Mouse (Mus musculus): Measurements from ENCODE around the gene Tnnt1. TPM values are rescaled to one million over a fixed set of nuclear protein-coding genes. Genes with fewer than 3 reads are reported as not detected.

The Tnnt1 gene
- polyA plus RNA-seq, 1 experiment = 6.7 TPM

GRCm38 (mm10) chr7:4499034-4499433, 17.1 kb downstream of the Tnnt1 start:
- DNase-seq = no peak
- no peak overlapping the region for H3K4me3 ChIP-seq (replicated peaks; ENCODE audit: insufficient read depth, low read depth, low read length)
- 75% methylated on average over 4 of the region's 4 CpGs for WGBS
- H3K27ac ChIP-seq (ENCODE audit: insufficient read depth, low read length) = no peak overlapping the region
- TF ChIP-seq POLR2A (IDR thresholded peaks at IDR 0.05; ENCODE audit: borderline replicate concordance, insufficient read depth, low read length) (no peak), CTCF (IDR thresholded peaks at IDR 0.05; ENCODE audit: borderline replicate concordance, insufficient read depth, low read depth, low read length) (no peak)
- H3K4me1 ChIP-seq (ENCODE audit: control insufficient read depth, insufficient read depth, low read length) = peaks cover 14% of the 10 kb centered on the region
- no peaks in the 10 kb centered on the region for H3K27me3 ChIP-seq (ENCODE audit: control insufficient read depth, insufficient read depth, low read length)

- TF ChIP-seq POLR2A (IDR thresholded peaks at IDR 0.05; ENCODE audit: borderline replicate concordance, insufficient read depth, low read length) = no peak
These were observed 17.9 kb downstream of the Tnnt1 start for GRCm38 (mm10) chr7:4498251-4498650.

GRCm38 (mm10) chr7:4497271-4497903, 18.8 kb downstream of the Tnnt1 start:
- no peak for DNase-seq
- peaks cover 23% of the 10 kb centered on the region for H3K4me1 ChIP-seq (ENCODE audit: control insufficient read depth, insufficient read depth, low read length)
- H3K27me3 ChIP-seq (ENCODE audit: control insufficient read depth, insufficient read depth, low read length) = no peaks in the 10 kb centered on the region
- TF ChIP-seq CTCF (IDR thresholded peaks at IDR 0.05; ENCODE audit: borderline replicate concordance, insufficient read depth, low read depth, low read length) = no peak
- H3K4me3 ChIP-seq (replicated peaks; ENCODE audit: insufficient read depth, low read depth, low read length) = no peak overlapping the region
- H3K27ac ChIP-seq (ENCODE audit: insufficient read depth, low read length) = no peak overlapping the region
- 76% methylated on average over 9 of the region's 9 CpGs for whole genome bisulfite sequencing

More at GRCm38 (mm10) chr7:4498251-4498650, 17.9 kb downstream of the Tnnt1 start:
- no peak overlapping the region for H3K27ac ChIP-seq (ENCODE audit: insufficient read depth, low read length)
- H3K27me3 ChIP-seq (ENCODE audit: control insufficient read depth, insufficient read depth, low read length) = no peaks in the 10 kb centered on the region
- no peak for DNase-seq
- H3K4me3 ChIP-seq (replicated peaks; ENCODE audit: insufficient read depth, low read depth, low read length) = no peak overlapping the region
- H3K4me1 ChIP-seq (ENCODE audit: control insufficient read depth, insufficient read depth, low read length) = peaks cover 15% of the 10 kb centered on the region
- WGBS = 2% methylated on average over 9 of the region's 9 CpGs

GRCm38 (mm10) chr7:4496468-4496867, 19.7 kb downstream of the Tnnt1 start:
- WGBS = 97% methylated on average over 3 of the region's 3 CpGs
- H3K4me1 ChIP-seq (ENCODE audit: control insufficient read depth, insufficient read depth, low read length) = peaks cover 25% of the 10 kb centered on the region
- H3K27ac ChIP-seq (ENCODE audit: insufficient read depth, low read length) = no peak overlapping the region
- DNase-seq = no peak
- H3K27me3 ChIP-seq (ENCODE audit: control insufficient read depth, insufficient read depth, low read length) = no peaks in the 10 kb centered on the region
- no peak overlapping the region for H3K4me3 ChIP-seq (replicated peaks; ENCODE audit: insufficient read depth, low read depth, low read length)
- TF ChIP-seq POLR2A (IDR thresholded peaks at IDR 0.05; ENCODE audit: borderline replicate concordance, insufficient read depth, low read length) = no peak
- no peak for TF ChIP-seq CTCF (IDR thresholded peaks at IDR 0.05; ENCODE audit: borderline replicate concordance, insufficient read depth, low read depth, low read length)

GRCm38 (mm10) chr7:4493991-4494390, 22.2 kb downstream of the Tnnt1 start:
- H3K27ac ChIP-seq (ENCODE audit: insufficient read depth, low read length) = no peak overlapping the region
- H3K4me1 ChIP-seq (ENCODE audit: control insufficient read depth, insufficient read depth, low read length) = peaks cover 17% of the 10 kb centered on the region
- DNase-seq = no peak
- TF ChIP-seq CTCF (IDR thresholded peaks at IDR 0.05; ENCODE audit: borderline replicate concordance, insufficient read depth, low read depth, low read length) = no peak
- 68% methylated on average over 1 of the region's 1 CpGs for whole genome bisulfite sequencing
- H3K4me3 ChIP-seq (replicated peaks; ENCODE audit: insufficient read depth, low read depth, low read length) = no peak overlapping the region
- H3K27me3 ChIP-seq (ENCODE audit: control insufficient read depth, insufficient read depth, low read length) = no peaks in the 10 kb centered on the region

- Histone ChIP-seq H3K4me1 (ENCODE audit: control insufficient read depth, insufficient read depth, low read length) (peaks cover 15% of the 10 kb centered on the region), H3K27me3 (ENCODE audit: control insufficient read depth, insufficient read depth, low read length) (no peaks in the 10 kb centered on the region), H3K27ac (ENCODE audit: insufficient read depth, low read length) (no peak overlapping the region), H3K4me3 (replicated peaks; ENCODE audit: insufficient read depth, low read depth, low read length) (no peak overlapping the region)
- no peak for DNase-seq
- no peak for TF ChIP-seq POLR2A (IDR thresholded peaks at IDR 0.05; ENCODE audit: borderline replicate concordance, insufficient read depth, low read length)
- TF ChIP-seq CTCF (IDR thresholded peaks at IDR 0.05; ENCODE audit: borderline replicate concordance, insufficient read depth, low read depth, low read length) = no peak
- 49% methylated on average over 13 of the region's 13 CpGs for WGBS
These were observed 23.6 kb downstream of the Tnnt1 start for GRCm38 (mm10) chr7:4492284-4493224.

GRCm38 (mm10) chr7:4491308-4491707, 24.9 kb downstream of the Tnnt1 start:
- no peak for TF ChIP-seq POLR2A (IDR thresholded peaks at IDR 0.05; ENCODE audit: borderline replicate concordance, insufficient read depth, low read length)
- TF ChIP-seq CTCF (IDR thresholded peaks at IDR 0.05; ENCODE audit: borderline replicate concordance, insufficient read depth, low read depth, low read length) = no peak
- Histone ChIP-seq H3K4me3 (replicated peaks; ENCODE audit: insufficient read depth, low read depth, low read length) (no peak overlapping the region), H3K27ac (ENCODE audit: insufficient read depth, low read length) (no peak overlapping the region), H3K27me3 (ENCODE audit: control insufficient read depth, insufficient read depth, low read length) (no peaks in the 10 kb centered on the region), H3K4me1 (ENCODE audit: control insufficient read depth, insufficient read depth, low read length) (peaks cover 15% of the 10 kb centered on the region)
- WGBS = 71% methylated on average over 6 of the region's 6 CpGs
- DNase-seq = no peak

GRCm38 (mm10) chr7:4482281-4482680, 33.9 kb downstream of the Tnnt1 start:
- no peak overlapping the region for H3K27ac ChIP-seq (ENCODE audit: insufficient read depth, low read length)
- DNase-seq = no peak
- WGBS = 84% methylated on average over 12 of the region's 12 CpGs
- H3K27me3 ChIP-seq (ENCODE audit: control insufficient read depth, insufficient read depth, low read length) = no peaks in the 10 kb centered on the region
- H3K4me3 ChIP-seq (replicated peaks; ENCODE audit: insufficient read depth, low read depth, low read length) = no peak overlapping the region
- no peak for TF ChIP-seq POLR2A (IDR thresholded peaks at IDR 0.05; ENCODE audit: borderline replicate concordance, insufficient read depth, low read length)
- no peak for TF ChIP-seq CTCF (IDR thresholded peaks at IDR 0.05; ENCODE audit: borderline replicate concordance, insufficient read depth, low read depth, low read length)
- no peaks in the 10 kb centered on the region; the same call in 1 of the 2 replicates for H3K4me1 ChIP-seq (ENCODE audit: control insufficient read depth, insufficient read depth, low read length)
